Mouse (Mus musculus) midbrain, embryonic 14.5 days (tissue): ENCODE data around the gene Zfp26. TPM values are rescaled to one million over a fixed set of nuclear protein-coding genes. Genes with fewer than 3 reads are reported as not detected.
A peak's percentile ranks its signal among the peaks of the same experiment; 100 is the strongest.

Source experiments
- ATAC-seq: fragments of 200-750 bp; cut with Nextera tagmentation; 2 replicates; pipeline ENCODE4 v1.8.0; 2017; ENCODE audit warnings: moderate number of reproducible peaks, moderate library complexity; ENCODE audit not compliant: low FRiP score, low TSS enrichment
- DNase-seq: peaks from one replicate; pipeline ENCODE4 v3.0.0-alpha.2; 2015
- H3K27ac ChIP-seq: fragments of 300-500 bp; sonication (generic); replicated peaks from 2 replicates; pipeline ENCODE4 v1.5.1; 2014; ENCODE audit warnings: mild to moderate bottlenecking, low read depth, low read length, moderate library complexity
- H3K27me3 ChIP-seq: fragments of 300-500 bp; sonication (generic); 2 replicates; pipeline ENCODE4 v1.6.1; 2014; ENCODE audit warnings: low read length, control low read depth, mixed read lengths; ENCODE audit not compliant: control insufficient read depth, insufficient read depth
- H3K36me3 ChIP-seq: fragments of 300-500 bp; sonication (generic); 2 replicates; pipeline ENCODE4 v1.6.1; 2014; ENCODE audit warnings: low read length, control low read depth; ENCODE audit not compliant: control insufficient read depth, insufficient read depth
- H3K4me1 ChIP-seq: fragments of 300-500 bp; sonication (generic); 2 replicates; pipeline ENCODE4 v1.6.1; 2014; ENCODE audit warnings: mild to moderate bottlenecking, antibody characterized with exemption, low read length, control low read depth; ENCODE audit not compliant: control insufficient read depth, insufficient read depth
- H3K4me2 ChIP-seq: fragments of 300-500 bp; sonication (generic); 2 replicates; pipeline ENCODE4 v1.6.1; 2014; ENCODE audit warnings: mild to moderate bottlenecking, low read length, moderate library complexity
- H3K4me3 ChIP-seq: fragments of 300-500 bp; sonication (generic); replicated peaks from 2 replicates; pipeline ENCODE4 v1.5.1; 2014; ENCODE audit warnings: low read depth, low read length
- H3K9ac ChIP-seq: fragments of 300-500 bp; sonication (generic); replicated peaks from 2 replicates; pipeline ENCODE4 v1.6.1; 2014; ENCODE audit warnings: mild to moderate bottlenecking, low read length, moderate library complexity
- H3K9me3 ChIP-seq: fragments of 300-500 bp; sonication (generic); 2 replicates; pipeline ENCODE4 v1.6.1; 2016; ENCODE audit warnings: low read length, control low read depth, mixed read lengths; ENCODE audit not compliant: control insufficient read depth
- WGBS: fragments of 180-500 bp; shearing (Covaris S2); extraction: QIAGEN DNeasy Blood & Tissue Kit; methylation state at CpG from one replicate; pipeline ENCODE4 v1.1.7; 2014; 5-methylcytosine and 5-hydroxymethylcytosine counted together
- polyA plus RNA-seq: library from polyadenylated mRNA; unstranded; fragments of >200 nt; fragmentation: Nextera tagmentation; extraction: Ambion mirVana; gene quantifications from 2 replicates; pipeline ENCODE4 v1.2.1, GENCODE M21; 2014

The Zfp26 gene
- polyA plus RNA-seq, 1 experiment from 2014 or later = 31.0 TPM

GRCm38 (mm10) chr9:20476632-20477031, 16.7 kb upstream of the Zfp26 start:
- Histone ChIP-seq H3K27me3 (no peaks in the 10 kb centered on the region), H3K27ac (no peak overlapping the region), H3K4me2 (no peak overlapping the region), H3K9me3 (no peaks in the 10 kb centered on the region), H3K36me3 (peaks cover 74% of the 10 kb centered on the region), H3K4me3 (no peak overlapping the region), H3K9ac (no peak overlapping the region), H3K4me1 (no peaks in the 10 kb centered on the region)
- DNase-seq (no peak), ATAC-seq (no peak)
- WGBS = 95% methylated on average over 1 of the region's 1 CpGs

- H3K36me3 ChIP-seq = peaks cover 29% of the 10 kb centered on the region
- H3K4me3 ChIP-seq = no peak overlapping the region
- peak; percentile 90 for DNase-seq
- no peak overlapping the region for H3K9ac ChIP-seq
- ATAC-seq = no peak
- H3K4me2 ChIP-seq = no peak overlapping the region
- H3K9me3 ChIP-seq = peaks cover 8% of the 10 kb centered on the region; the same call in 1 of the 2 replicates
- WGBS = 57% methylated on average over 7 of the region's 7 CpGs
- no peak overlapping the region for H3K27ac ChIP-seq
- H3K4me1 ChIP-seq = no peaks in the 10 kb centered on the region
- no peaks in the 10 kb centered on the region for H3K27me3 ChIP-seq
These were observed 6.9 kb upstream of the Zfp26 start for GRCm38 (mm10) chr9:20466761-20467442.

GRCm38 (mm10) chr9:20453647-20454046, 6.3 kb downstream of the Zfp26 start:
- H3K9ac ChIP-seq = no peak overlapping the region
- H3K4me3 ChIP-seq = no peak overlapping the region
- no peak for DNase-seq
- WGBS = 91% methylated on average over 4 of the region's 4 CpGs
- peaks cover 41% of the 10 kb centered on the region for H3K36me3 ChIP-seq
- ATAC-seq = no peak
- H3K27ac ChIP-seq = no peak overlapping the region
- H3K27me3 ChIP-seq = no peaks in the 10 kb centered on the region
- peaks cover 7% of the 10 kb centered on the region for H3K4me1 ChIP-seq
- H3K4me2 ChIP-seq = no peak overlapping the region
- H3K9me3 ChIP-seq = no peaks in the 10 kb centered on the region

- H3K9ac ChIP-seq = no peak overlapping the region
- H3K27ac ChIP-seq = no peak overlapping the region
- H3K27me3 ChIP-seq = no peaks in the 10 kb centered on the region
- DNase-seq (no peak), ATAC-seq (no peak)
- H3K4me2 ChIP-seq = no peak overlapping the region
- H3K9me3 ChIP-seq = no peaks in the 10 kb centered on the region
- WGBS = 92% methylated on average over 1 of the region's 1 CpGs
- H3K4me3 ChIP-seq = no peak overlapping the region
- H3K36me3 ChIP-seq = peaks cover 43% of the 10 kb centered on the region
- no peaks in the 10 kb centered on the region for H3K4me1 ChIP-seq
These were observed 8.5 kb downstream of the Zfp26 start for GRCm38 (mm10) chr9:20451493-20451892.

GRCm38 (mm10) chr9:20443183-20443783, 16.7 kb downstream of the Zfp26 start:
- Histone ChIP-seq H3K27me3 (no peaks in the 10 kb centered on the region), H3K4me1 (no peaks in the 10 kb centered on the region), H3K4me2 (no peak overlapping the region), H3K9me3 (no peaks in the 10 kb centered on the region; the same call in 1 of the 2 replicates), H3K27ac (no peak overlapping the region), H3K36me3 (peaks cover 83% of the 10 kb centered on the region), H3K9ac (no peak overlapping the region), H3K4me3 (no peak overlapping the region)
- ATAC-seq (no peak), DNase-seq (no peak)
- 90% methylated on average over 4 of the region's 4 CpGs for whole genome bisulfite sequencing

- no peaks in the 10 kb centered on the region for H3K27me3 ChIP-seq
- WGBS = 88% methylated on average over 3 of the region's 3 CpGs
- no peak overlapping the region for H3K4me2 ChIP-seq
- H3K4me3 ChIP-seq = no peak overlapping the region
- H3K9me3 ChIP-seq = no peaks in the 10 kb centered on the region
- ATAC-seq (no peak), DNase-seq (no peak)
- H3K36me3 ChIP-seq = 0 out of 2 replicates have a peak, but pooled peaks cover 4% of the 10 kb centered on the region
- H3K9ac ChIP-seq = no peak overlapping the region
- H3K27ac ChIP-seq = no peak overlapping the region
- no peaks in the 10 kb centered on the region for H3K4me1 ChIP-seq
These were observed 30.0 kb downstream of the Zfp26 start for GRCm38 (mm10) chr9:20430004-20430403.

GRCm38 (mm10) chr9:20411460-20411859, 48.5 kb downstream of the Zfp26 start:
- Histone ChIP-seq H3K27me3 (no peaks in the 10 kb centered on the region), H3K9me3 (no peaks in the 10 kb centered on the region), H3K27ac (no peak overlapping the region), H3K4me3 (no peak overlapping the region), H3K4me2 (no peak overlapping the region), H3K9ac (no peak overlapping the region), H3K36me3 (no peaks in the 10 kb centered on the region), H3K4me1 (no peaks in the 10 kb centered on the region)
- 55% methylated on average over 1 of the region's 1 CpGs for WGBS
- ATAC-seq = no peak
- no peak for DNase-seq

GRCm38 (mm10) chr9:20409319-20409718, 50.6 kb downstream of the Zfp26 start:
- no peaks in the 10 kb centered on the region for H3K36me3 ChIP-seq
- H3K4me2 ChIP-seq = no peak overlapping the region
- no peak overlapping the region for H3K27ac ChIP-seq
- no peak overlapping the region for H3K4me3 ChIP-seq
- H3K9me3 ChIP-seq = no peaks in the 10 kb centered on the region
- 89% methylated on average over 2 of the region's 2 CpGs for WGBS
- no peaks in the 10 kb centered on the region for H3K4me1 ChIP-seq
- H3K27me3 ChIP-seq = no peaks in the 10 kb centered on the region
- ATAC-seq = no peak
- no peak for DNase-seq
- no peak overlapping the region for H3K9ac ChIP-seq

GRCm38 (mm10) chr9:20385343-20385703, 74.6 kb downstream of the Zfp26 start:
- ATAC-seq (peak; percentile 77), DNase-seq (no peak)
- WGBS = 21% methylated on average over 16 of the region's 16 CpGs
- Histone ChIP-seq H3K4me1 (peaks cover 10% of the 10 kb centered on the region), H3K4me3 (peak overlapping the region; percentile 55), H3K27ac (peak overlapping the region; percentile 77), H3K9ac (peak overlapping the region; percentile 60), H3K36me3 (no peaks in the 10 kb centered on the region), H3K4me2 (peak overlapping the region; percentile 76), H3K27me3 (no peaks in the 10 kb centered on the region), H3K9me3 (peaks cover 3% of the 10 kb centered on the region; the same call in 1 of the 2 replicates)
